Mouse (Mus musculus) testis, postnatal 10 days (tissue): ENCODE measurements at regions not wholly inside any gene's neighbourhood (a gene's known extent, or its start where the extent isn't known, plus 50 kb on each side); places are given as distances from the start of the nearest gene placed in this dataset.

ENCODE experiments used
- DNase-seq: peaks from one replicate; pipeline ENCODE4 v3.0.0; 2021; ENCODE audit warnings: low spot score

GRCm38 (mm10) chr5:58705561-58705960, 987.8 kb downstream of the Pcdh7 start:
- DNase-seq = no peak

GRCm38 (mm10) chr5:58712381-58712780, 994.6 kb downstream of the Pcdh7 start:
- no peak for DNase-seq

- DNase-seq = no peak
These were observed 1015.6 kb downstream of the Pcdh7 start for GRCm38 (mm10) chr5:58733366-58733765.

GRCm38 (mm10) chr5:58733961-58734360, 1016.2 kb downstream of the Pcdh7 start:
- no peak for DNase-seq

- peak; percentile 82 for DNase-seq
These were observed 1018.8 kb downstream of the Pcdh7 start for GRCm38 (mm10) chr5:58736610-58737009.

- no peak for DNase-seq
These were observed 1019.6 kb downstream of the Pcdh7 start for GRCm38 (mm10) chr5:58737264-58737883.

- DNase-seq = no peak
These were observed 1020.3 kb downstream of the Pcdh7 start for GRCm38 (mm10) chr5:58738041-58738440.

GRCm38 (mm10) chr5:58740759-58741158, 1023.0 kb downstream of the Pcdh7 start:
- DNase-seq = no peak

GRCm38 (mm10) chr5:58747684-58748083, 1029.9 kb downstream of the Pcdh7 start:
- DNase-seq = no peak

- peak; percentile 42 for DNase-seq
These were observed 1034.0 kb downstream of the Pcdh7 start for GRCm38 (mm10) chr5:58751777-58752176.
